Mouse (Mus musculus): ENCODE measurements at regions not wholly inside any gene's neighbourhood (a gene's known extent, or its start where the extent isn't known, plus 50 kb on each side); places are given as distances from the start of the nearest gene placed in this dataset.

DNA sequence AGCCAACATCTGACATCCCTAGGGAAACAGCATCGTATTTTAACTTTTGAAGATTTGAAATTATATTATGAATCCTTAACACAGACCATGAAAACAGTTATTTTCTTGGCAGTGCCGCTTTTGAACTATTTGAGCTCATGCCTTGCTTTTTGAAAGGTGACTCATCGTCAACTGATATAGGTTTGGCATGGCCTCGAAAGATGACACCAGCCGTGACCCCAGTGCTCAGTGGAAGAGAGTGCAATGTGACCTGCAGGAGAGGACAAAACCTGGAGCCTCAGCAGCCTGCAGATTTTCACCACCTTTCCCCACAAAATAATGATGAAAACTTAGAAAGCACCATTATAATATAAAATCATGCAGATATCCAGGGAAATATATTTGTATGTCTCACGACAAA is 312.8 kb downstream of the Ttll7 start:
- no peak for TF ChIP-seq CTCF (IDR thresholded peaks at IDR 0.05; ENCODE audit: low read depth)
- TF ChIP-seq EP300 (optimal IDR thresholded peaks at IDR 0.05): no peak
